Mouse (Mus musculus) spleen, postnatal 4 days (tissue): ENCODE data around the gene Chmp2a.

Source experiments
- DNase-seq, 2 experiments: peaks; one replicate each; pipeline ENCODE4 v3.0.0; 2022; ENCODE audit warnings: low spot score in 2 of 2

Gene Chmp2a

DNA sequence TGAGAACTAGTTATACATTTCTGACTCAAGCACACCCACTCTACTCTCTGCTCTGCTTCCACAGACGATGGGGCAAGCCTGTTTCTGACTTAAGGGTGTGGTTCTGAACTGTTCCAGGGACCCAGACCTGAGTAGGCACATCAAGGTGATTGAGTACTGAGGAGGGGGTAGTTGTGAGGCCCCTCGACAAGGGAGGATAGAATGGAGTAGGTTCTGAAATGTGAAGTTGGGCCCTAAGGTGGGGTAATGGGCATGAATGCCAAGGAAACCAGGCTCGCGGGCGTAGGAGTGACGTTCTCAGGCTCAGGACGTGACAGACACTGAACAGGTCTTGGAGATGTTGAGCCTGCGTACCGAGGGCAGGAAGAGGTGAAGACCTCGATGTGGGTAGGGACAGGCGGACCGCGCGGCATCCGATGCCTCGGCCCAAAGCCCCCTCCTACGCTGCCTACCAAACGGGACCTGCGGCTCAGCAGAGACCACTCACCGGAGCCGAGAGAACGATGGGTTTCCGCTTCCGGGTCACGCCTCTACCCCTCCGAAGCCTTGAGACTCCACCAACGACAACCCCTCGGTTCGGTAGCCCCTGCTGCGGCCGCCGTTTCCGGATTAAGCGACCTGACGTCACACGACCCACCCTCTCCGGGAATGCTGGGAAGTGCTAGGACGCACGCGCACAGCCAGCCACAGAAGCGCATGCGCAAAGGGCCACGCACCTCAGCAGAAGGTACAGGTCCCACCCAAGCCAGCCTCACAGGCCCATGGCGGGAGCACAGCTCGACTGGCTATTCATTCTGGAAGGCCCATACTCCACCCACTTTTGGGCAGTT lies at the start of gene Chmp2a:
Chmp2a (minus strand) TSS at position 660 of the 830 bp plus-strand sequence.
- DNase-seq: peak; percentile 95 to 98

DNA sequence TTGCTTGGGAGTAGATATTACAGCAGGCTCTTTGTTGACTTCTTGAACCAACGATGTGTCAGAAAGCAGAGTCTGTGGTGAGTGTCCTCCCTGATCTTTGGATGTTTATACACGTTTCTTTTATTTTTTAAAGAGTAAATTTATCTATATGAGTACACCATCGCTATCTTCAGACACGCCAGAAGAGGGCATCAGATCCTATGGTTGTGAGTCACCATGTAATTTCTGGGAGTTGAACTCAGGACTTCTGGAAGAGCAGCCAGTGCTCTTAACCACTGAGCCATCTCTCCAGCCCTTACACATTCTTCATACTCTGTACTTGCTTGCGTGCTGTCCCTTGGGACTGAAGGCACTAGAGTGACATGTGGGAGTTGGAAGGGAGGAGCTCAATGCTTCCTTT lies 37.7 kb upstream of the Chmp2a start:
- no peak for DNase-seq

- peak in 1 of 2 experiments; percentile 44 for DNase-seq
Observed at GRCm38 (mm10) chr7:13063399-13063798, 28.8 kb upstream of the Chmp2a start.

GRCm38 (mm10) chr7:13059536-13059935 lies 24.9 kb upstream of the Chmp2a start:
- no peak for DNase-seq

- DNase-seq: no peak
Observed at GRCm38 (mm10) chr7:13056913-13057700, 22.5 kb upstream of the Chmp2a start.

DNA sequence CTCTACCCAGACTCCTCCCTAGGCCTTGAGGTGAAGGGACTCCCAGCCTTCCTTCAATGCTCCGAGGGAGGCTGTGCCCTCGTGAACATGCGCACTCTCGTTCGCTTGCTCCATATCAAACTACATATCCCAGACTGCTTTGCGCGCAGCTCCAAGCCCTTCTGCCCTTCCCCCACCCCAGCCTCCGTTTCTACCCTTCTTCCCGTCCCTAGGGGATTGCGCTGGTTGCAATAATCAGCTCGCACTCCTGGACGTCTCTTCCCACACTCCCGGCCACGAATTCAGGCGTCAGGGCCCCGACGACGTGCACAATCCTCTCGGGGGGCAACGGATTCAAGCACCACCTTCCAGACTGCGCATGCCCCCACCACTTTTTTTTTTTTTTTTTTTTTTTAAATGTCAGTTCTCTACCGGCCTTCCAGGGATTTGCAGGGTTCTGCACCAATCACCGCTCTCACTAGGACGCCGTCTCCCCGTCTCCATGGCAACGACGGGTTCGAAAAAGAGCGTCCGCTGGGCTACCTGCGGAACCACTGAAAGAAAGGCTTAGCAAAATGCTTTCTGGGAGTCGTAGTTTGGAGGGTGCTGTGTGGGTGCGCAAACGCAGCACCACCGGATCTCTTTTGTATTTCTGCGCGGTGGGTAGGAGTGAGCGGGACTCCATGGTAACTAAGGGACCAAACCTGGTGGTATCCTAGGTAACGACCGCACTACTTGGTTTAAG lies 19.8 kb upstream of the Chmp2a start, which contains the start of gene Mzf1:
Mzf1 (minus strand) TSS at position 478 of the 724 bp plus-strand sequence.
- DNase-seq: peak; percentile 82 to 90

- DNase-seq: no peak
Observed at GRCm38 (mm10) chr7:13053961-13054286, 19.3 kb upstream of the Chmp2a start.

DNA sequence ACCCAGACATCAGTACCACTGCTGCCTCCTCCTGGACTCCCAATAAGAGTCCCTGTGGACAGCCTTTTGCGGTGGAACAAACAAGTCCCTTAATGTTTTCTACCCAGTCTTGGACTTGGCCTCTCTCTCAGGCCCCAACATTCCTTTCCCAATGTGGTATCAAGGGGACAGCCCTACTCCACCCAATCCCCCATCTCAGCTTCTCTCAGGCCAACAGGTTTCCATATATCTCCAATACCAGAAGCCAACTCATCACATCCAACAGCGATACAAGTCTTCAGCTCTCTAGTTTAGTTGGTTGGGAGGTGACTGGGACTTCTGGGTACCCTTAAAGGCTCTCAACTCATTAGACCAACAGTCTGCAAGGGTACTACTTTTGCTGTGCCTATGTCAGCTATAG lies 18.9 kb upstream of the Chmp2a start:
- DNase-seq: no peak

GRCm38 (mm10) chr7:13053001-13053400 lies 18.4 kb upstream of the Chmp2a start:
- DNase-seq: no peak

GRCm38 (mm10) chr7:13046084-13046483 lies 11.5 kb upstream of the Chmp2a start:
- DNase-seq: peak; percentile 66 to 81

DNA sequence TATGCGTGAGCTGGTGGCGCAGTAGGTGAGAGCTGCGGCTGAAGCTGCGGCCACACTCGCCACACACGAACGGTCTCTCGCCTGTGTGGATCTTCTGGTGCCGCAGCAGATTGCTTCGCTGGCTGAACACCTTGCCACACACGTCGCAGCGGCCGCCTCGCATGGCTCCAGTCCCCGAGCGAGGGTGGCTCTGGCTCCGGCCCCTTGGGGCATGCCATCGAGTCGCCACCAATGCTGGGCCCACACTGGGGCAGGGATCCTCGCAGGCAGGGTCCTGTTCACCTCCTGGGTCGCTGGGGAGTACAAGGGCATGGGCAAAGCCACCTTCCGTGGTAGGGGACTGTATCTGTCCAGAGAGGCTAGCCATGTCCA lies 9.6 kb upstream of the Chmp2a start:
- peak in 1 of 2 experiments; percentile 64 for DNase-seq

- peak in 1 of 2 experiments; percentile 67 for DNase-seq
Observed at GRCm38 (mm10) chr7:13043445-13044253, 9.0 kb upstream of the Chmp2a start.

GRCm38 (mm10) chr7:13043120-13043444 lies 8.5 kb upstream of the Chmp2a start:
- peak in 1 of 2 experiments; percentile 62 for DNase-seq

DNA sequence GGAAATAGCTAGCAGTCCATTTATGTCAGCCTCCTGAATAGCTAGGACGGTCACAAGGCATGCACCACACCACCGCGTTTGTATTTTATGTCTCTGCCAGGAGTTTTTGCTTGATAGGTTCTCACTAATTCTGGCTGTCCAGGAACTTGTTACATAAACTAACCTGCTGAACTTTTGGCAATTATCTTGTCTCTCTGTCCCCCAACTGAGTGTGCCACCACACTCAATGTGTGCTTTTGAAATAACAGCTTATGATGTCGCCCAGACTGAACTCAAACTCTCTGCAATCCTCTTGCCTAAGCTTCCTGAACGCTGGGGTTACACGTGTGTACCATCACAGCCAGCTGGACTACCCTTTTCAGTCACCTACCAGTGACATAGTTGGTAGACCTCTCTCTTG lies 7.9 kb upstream of the Chmp2a start:
- DNase-seq: no peak

DNA sequence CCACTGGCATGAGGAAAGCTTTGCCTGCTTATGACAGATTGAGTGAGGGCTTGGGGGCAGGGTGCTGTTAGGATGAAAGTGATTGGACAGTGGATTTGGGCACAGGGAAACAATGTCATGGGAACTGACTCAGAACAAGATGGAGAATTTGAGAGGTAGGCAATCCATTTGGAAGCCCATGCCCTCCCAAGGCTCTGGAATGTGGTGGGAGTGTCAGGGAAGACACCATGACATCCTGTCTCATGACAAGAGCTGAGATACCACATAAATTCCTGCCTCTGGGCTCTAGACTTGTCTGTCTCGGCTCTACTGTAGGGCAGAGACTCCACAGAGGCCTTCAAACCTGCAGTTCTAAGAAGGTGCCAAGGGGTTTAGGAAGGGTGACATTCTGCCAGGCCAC lies 6.6 kb upstream of the Chmp2a start:
- no peak for DNase-seq

GRCm38 (mm10) chr7:13039181-13039580 lies 4.6 kb upstream of the Chmp2a start:
- no peak for DNase-seq

DNA sequence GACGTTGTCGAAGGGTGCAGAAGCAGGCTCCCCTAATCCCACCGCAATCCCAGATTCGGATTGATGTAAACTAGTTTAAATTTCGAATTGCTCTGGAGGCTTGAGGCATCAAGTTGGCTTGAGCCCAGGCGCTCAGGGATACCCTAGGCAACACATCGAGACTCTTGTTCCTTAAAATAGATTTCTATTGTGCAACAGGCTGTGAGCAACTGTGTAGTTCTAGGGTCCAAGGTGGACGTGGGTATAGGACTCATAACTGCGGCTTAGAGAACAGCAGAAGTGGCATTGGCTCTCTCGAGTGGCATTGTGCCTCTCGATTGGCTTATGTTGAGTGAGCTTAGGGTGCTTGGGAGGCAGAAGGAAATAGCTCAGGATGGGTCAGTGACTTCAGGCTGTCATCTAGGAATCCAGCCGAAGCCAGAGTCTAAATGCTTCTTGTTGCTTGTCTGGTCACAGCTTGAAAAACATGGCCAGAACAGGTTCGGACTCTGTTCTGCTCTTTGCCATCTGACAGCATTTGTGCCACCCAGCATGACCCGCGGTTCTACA lies 4.1 kb upstream of the Chmp2a start:
- DNase-seq: no peak

GRCm38 (mm10) chr7:13037901-13038555 lies 3.4 kb upstream of the Chmp2a start, which contains the start of gene Ube2m:
TSS of gene Ube2m (minus strand) at chr7:13038275.
- DNase-seq: peak; percentile 96 to 98

GRCm38 (mm10) chr7:13037366-13037765 lies 2.8 kb upstream of the Chmp2a start:
- peak in 1 of 2 experiments; percentile 82 for DNase-seq

DNA sequence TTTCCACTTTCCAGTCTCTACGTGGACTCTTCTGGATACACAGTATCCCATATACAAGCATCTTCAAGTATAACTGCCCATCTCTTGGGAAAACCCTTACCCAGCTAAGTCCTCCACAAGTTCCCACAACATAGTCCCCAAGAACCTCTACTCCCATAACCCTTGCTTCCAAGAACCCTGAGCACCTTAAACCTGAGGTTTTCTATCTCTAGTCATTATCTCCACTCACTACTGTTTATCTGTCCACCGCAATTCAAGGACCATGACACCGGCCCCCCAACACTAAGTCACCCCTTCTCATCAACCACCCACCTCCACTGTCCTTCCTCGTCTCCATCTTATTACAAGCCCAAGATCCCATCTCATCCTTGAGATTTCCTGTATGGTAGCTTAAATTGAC lies 2.2 kb upstream of the Chmp2a start:
- no peak for DNase-seq
